Mouse (Mus musculus): ENCODE measurements around the gene Zfp263.

Gene Zfp263

DNA sequence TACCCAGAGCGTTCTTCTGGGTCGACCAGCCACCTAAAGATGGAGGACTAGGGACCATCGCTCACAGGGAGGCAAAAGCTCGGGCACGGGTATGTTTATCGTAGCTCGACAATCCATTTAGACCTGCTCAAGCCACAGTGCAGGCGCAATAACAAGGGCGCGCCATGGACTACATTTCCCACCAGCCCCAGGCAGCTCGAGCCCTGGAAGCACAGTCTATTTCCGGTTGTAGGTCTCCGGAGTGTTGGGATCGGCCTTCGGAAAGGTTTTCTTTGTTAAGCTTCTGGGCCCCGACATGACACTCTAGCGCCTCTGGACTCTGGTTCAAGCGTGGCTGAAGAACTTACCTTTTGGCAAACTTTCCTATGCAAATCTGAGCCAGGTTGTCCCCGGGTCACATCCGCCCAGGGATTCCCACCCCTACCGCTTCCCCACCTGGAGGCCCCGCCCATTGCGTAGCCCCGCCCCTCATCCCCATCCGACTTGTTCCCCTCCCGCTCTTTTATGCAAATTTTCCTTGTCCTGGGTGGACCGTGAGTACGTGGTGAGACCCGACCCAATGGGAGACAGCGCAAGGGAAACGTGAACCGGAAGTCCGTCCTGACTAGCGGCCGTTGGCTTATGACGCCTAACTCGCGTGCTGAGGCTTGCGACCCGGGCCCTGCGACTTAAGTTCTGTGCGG, at the start of gene Zfp263:
Gene Zfp263, plus strand, starts transcription at position 591 of the 683 bp plus-strand sequence.
- peak; percentile 87 to 89 for DNase-seq (ENCODE audit: low spot score in 2 of 2)

GRCm38 (mm10) chr16:3699281-3699680, 44.6 kb upstream of the Zfp263 start:
- no peak for DNase-seq (ENCODE audit: low spot score in 2 of 2)

GRCm38 (mm10) chr16:3700893-3701292, 43.0 kb upstream of the Zfp263 start:
- no peak for DNase-seq (ENCODE audit: low spot score in 2 of 2)

DNA sequence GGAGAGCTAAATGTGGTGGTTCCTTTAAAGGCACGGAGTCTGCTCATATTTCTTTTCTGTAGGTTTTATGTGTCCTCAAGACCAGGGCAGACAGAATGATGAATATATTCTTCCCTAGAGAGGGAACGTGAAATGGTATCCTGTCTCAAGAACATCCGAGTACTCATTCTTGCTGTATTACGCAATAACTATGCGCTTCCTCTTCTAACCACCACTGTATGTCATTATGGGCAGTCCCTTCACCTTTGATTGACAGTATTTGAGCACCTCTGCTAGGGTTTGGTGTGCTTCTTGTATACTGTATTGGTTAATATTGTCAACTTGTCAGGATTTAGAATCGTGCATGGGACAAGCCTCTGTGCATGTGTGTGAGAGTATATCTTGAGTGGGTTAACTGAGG, 37.2 kb upstream of the Zfp263 start:
- no peak for DNase-seq (ENCODE audit: low spot score in 2 of 2)

DNA sequence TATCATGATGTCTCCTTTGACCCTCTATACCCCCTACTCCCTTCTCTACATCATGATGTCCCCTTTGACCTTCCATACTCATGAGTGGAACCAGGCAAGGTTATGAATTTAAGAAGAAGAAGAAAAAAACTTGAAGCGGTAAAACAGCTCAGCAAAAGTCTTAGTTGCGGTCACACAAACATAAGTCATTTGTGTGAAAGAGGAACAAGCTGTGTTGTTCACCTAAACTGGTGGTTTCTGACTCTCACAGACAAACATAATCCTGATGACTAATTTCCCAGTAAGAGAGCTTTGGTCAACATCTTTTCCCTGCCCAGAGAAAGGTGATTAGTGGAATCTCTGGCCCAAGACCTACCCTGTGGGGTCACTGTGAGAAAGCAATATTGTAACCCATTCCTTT, 29.2 kb upstream of the Zfp263 start:
- DNase-seq (ENCODE audit: low spot score in 2 of 2) = no peak

GRCm38 (mm10) chr16:3717980-3718379, 25.9 kb upstream of the Zfp263 start, which contains the start of gene Mefv:
Mefv (minus strand) TSS chr16:3718097.
- DNase-seq (ENCODE audit: low spot score in 2 of 2) = no peak

DNA sequence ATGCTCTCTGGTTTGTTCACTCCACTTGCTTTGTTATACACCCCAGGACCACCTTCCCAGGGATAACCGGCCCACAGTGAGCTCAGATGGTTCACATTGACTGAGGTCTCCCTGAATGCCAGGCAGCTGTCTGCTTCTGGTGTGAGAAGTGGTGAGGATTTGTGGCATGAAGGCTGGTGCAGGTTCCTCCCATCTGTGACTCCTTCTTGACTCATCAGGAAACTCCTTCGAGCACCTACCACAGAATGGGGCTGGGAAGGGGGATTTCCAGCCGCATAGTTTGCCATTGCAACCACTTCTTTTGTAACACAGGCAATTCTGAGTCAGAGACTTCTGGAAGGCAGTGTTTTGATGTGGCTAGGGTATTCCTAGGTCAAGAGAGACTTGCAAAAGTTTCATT, 20.7 kb upstream of the Zfp263 start:
- no peak for DNase-seq (ENCODE audit: low spot score in 2 of 2)

DNA sequence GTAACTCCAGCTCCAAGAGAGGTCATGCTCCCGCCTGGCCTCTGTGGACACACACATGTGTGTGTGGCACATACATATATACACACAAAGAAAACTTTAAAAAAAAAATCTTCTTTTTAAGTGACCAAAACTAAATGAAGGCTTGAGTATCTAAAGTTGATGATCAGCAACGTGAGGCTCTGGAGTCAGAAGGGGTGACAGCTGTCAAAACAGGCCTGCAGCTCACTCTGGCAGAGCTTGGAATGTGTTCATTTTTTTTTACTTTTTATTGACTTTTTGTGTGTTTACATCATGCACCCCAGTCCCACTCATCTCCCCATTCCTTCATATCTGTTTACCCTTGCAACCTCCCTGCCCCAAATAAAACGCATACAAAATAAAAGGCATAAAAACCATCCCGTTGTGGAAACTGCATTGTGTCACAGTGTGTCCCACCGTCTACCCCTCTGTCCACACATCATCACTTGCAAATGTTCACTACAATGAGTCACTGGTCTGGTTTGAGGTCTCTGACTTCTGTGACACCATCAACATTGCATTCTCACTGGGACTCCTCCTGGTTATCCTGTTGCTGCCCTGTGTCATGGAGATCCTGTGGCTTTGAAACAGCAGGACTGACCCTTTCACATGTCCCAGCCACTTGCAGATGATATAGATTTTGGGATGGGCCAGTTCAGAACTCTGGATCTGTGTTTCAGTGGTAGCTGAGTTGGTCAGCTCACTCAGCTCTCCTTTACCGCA, 15.7 kb upstream of the Zfp263 start:
- no peak for DNase-seq (ENCODE audit: low spot score in 2 of 2)

DNA sequence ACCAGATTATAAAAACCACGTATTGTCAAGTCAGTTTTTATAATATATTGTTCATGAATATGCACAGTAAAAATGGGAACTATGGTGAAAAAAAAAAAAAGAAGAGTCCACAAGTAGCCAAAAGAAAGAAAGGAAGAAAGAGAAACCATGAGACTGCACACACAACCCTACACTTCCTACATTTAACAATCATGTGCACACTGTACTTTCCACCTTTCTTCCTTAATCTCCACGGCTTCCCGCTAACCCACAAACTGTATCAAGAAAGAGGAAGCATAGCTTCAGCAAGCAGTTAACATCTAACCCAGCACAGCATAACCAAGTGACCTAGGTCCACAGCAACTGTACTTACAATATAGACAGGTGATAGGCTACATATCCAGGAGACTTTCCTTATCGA, 11.3 kb upstream of the Zfp263 start:
- no peak for DNase-seq (ENCODE audit: low spot score in 2 of 2)

- no peak for DNase-seq (ENCODE audit: low spot score in 2 of 2)
These were observed 10.6 kb upstream of the Zfp263 start for GRCm38 (mm10) chr16:3733198-3733732.

DNA sequence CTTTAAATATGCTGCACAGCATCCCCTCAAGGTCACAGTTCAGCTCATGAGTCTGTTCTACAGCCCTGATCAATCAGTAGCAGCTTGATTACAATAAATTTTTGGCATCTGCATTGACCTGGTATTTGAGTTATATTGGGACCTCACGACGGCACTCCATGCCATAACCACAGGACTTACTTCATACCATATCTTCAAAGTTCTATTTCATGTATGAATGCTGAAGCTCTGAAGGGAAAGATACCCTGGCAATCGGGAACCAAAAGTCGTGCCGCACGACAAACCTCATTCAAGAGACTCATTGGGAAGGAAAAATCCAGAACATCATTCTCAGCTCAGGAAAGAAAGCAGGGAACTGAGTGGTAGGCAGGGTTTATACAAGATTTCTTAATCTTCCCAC, 1.4 kb upstream of the Zfp263 start:
- no peak for DNase-seq (ENCODE audit: low spot score in 2 of 2)

- peak; percentile 47 to 57 for DNase-seq (ENCODE audit: low spot score in 2 of 2)
These were observed 350 bp downstream of the Zfp263 start for GRCm38 (mm10) chr16:3744186-3744700.

GRCm38 (mm10) chr16:3745656-3746055, 1.8 kb downstream of the Zfp263 start:
- DNase-seq (ENCODE audit: low spot score in 2 of 2) = no peak

- no peak for DNase-seq (ENCODE audit: low spot score in 2 of 2)
These were observed 5.1 kb downstream of the Zfp263 start for GRCm38 (mm10) chr16:3748976-3749375.

- DNase-seq (ENCODE audit: low spot score in 2 of 2) = no peak
These were observed 27.7 kb downstream of the Zfp263 start for GRCm38 (mm10) chr16:3771603-3772002.

GRCm38 (mm10) chr16:3776365-3776764, 32.5 kb downstream of the Zfp263 start:
- DNase-seq (ENCODE audit: low spot score in 2 of 2) = no peak

DNA sequence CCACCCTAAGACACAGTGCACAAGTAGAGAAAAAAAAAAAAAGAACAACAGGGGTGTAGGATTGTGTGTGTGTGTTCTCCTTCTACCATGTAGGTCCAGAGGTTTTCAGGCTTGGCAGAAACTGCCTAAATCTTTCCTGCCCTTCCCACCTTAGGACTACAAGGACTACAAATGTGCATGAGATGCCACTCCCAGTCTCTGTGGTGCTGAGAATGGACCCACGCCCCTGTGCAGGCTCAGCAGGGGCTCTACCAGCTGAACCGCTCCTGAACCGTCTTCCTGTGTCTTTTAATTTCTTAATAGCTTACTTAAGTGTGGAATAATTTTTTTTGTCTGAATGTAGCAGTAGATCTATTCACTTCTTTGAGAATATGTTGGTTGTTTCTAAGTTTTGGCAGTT, 34.1 kb downstream of the Zfp263 start:
- DNase-seq (ENCODE audit: low spot score in 2 of 2) = no peak

GRCm38 (mm10) chr16:3781237-3781636, 37.3 kb downstream of the Zfp263 start:
- DNase-seq (ENCODE audit: low spot score in 2 of 2) = no peak

- no peak for DNase-seq (ENCODE audit: low spot score in 2 of 2)
These were observed 44.5 kb downstream of the Zfp263 start for GRCm38 (mm10) chr16:3788394-3788793.

All from thymus, postnatal 10 days (tissue).